Mouse (Mus musculus): ENCODE data around the gene Men1.

GRCm38 (mm10) chr19:6389803-6390202 lies 55.0 kb downstream of the Men1 start:
- TF ChIP-seq POLR2A (IDR thresholded peaks at IDR 0.05; ENCODE audit: low read depth, low read length) (no peak; the same call in 1 of the 2 replicates), E2F4 (IDR thresholded peaks at IDR 0.05; ENCODE audit: insufficient replicate concordance, low read depth, low read length) (no peak), SMC3 (IDR thresholded peaks at IDR 0.05; ENCODE audit: low read depth, low read length) (no peak), USF2 (conservative IDR thresholded peaks at IDR 0.05; ENCODE audit: low read depth, low read length) (no peak), POLR2AphosphoS2 (IDR thresholded peaks at IDR 0.05; ENCODE audit: low read depth, low read length) (no peak), TBP (conservative IDR thresholded peaks at IDR 0.05; ENCODE audit: low read depth, low read length) (no peak), CHD1 (IDR thresholded peaks at IDR 0.05; ENCODE audit: low read depth, low read length) (no peak), ZNF384 (IDR thresholded peaks at IDR 0.05; ENCODE audit: low read depth, low read length) (no peak), MAFK (IDR thresholded peaks at IDR 0.05; ENCODE audit: insufficient replicate concordance, low read length) (no peak), USF1 (IDR thresholded peaks at IDR 0.05; ENCODE audit: low read depth, low read length) (no peak), MAZ (IDR thresholded peaks at IDR 0.05; ENCODE audit: low read depth, low read length) (no peak), CTCF (conservative IDR thresholded peaks at IDR 0.05 in 1 of 2, IDR thresholded peaks at IDR 0.05 in 1 of 2; ENCODE audit: low read depth in 2 of 2, low read length in 2 of 2) (no peak)
